10 mouse cellular contexts compared by ENCODE assay signal in genomic region chr11:116254627-116255026, GRCm38 (mm10). TPM values are rescaled to one million over a fixed set of nuclear protein-coding genes. Genes with fewer than 3 reads are reported as not detected.
DNase-seq lines count a peak whose midpoint lies in the region; ATAC-seq and TF ChIP-seq lines count a peak whose summit lies in the region.
"Had no signal": no experiment of that assay in that cellular context is flagged by ENCODE, and none has a peak within 500 bp of the region (broad histone marks: within the 10 kb centered on the region; RNA-seq: fewer than 3 reads in every experiment).

No protein-coding gene starts in this region.

- 0 out of 2 replicates have a peak overlapping the region, but pooled peaks have one; percentile 6 for H3K4me2 ChIP-seq in kidney, postnatal 0 days (ENCODE audit: low read length)
- H3K4me2 ChIP-seq: hindbrain, embryonic 15.5 days; limb, embryonic 12.5 days had no signal

- H3K4me1 ChIP-seq in kidney, postnatal 0 days (replicated peaks; ENCODE audit: insufficient read depth, low read length) = peaks cover 6% of the 10 kb centered on the region; the same call in 1 of the 2 replicates
- H3K4me1 ChIP-seq: hindbrain, embryonic 15.5 days; limb, embryonic 12.5 days had no signal

- H3K9ac ChIP-seq in kidney, postnatal 0 days (ENCODE audit: low read depth, low read length) = no peak overlapping the region
- H3K9ac ChIP-seq: hindbrain, embryonic 15.5 days; limb, embryonic 12.5 days had no signal

- H3K27me3 ChIP-seq in kidney, postnatal 0 days (ENCODE audit: insufficient read depth, low read length) = no peaks in the 10 kb centered on the region
- H3K27me3 ChIP-seq: hindbrain, embryonic 15.5 days; limb, embryonic 12.5 days had no signal

- WGBS in kidney, postnatal 0 days = 60% methylated on average over 9 of the region's 9 CpGs
- 17% methylated on average over 9 of the region's 9 CpGs for WGBS in macrophage (ENCODE audit: missing documents)

- no peak overlapping the region for H3K4me3 ChIP-seq in kidney, postnatal 0 days (replicated peaks; ENCODE audit: low read depth, low read length)
- H3K4me3 ChIP-seq in macrophage (ENCODE audit: inconsistent target) = no peak overlapping the region
- H3K4me3 ChIP-seq: hindbrain, embryonic 15.5 days; limb, embryonic 12.5 days had no signal

- H3K36me3 ChIP-seq in kidney, postnatal 0 days (ENCODE audit: insufficient read depth, low read length) = peaks cover 67% of the 10 kb centered on the region
- H3K36me3 ChIP-seq in macrophage (ENCODE audit: inconsistent target) = peaks cover 63% of the 10 kb centered on the region

- DNase-seq in CD4-positive helper T cell, adult 2 months (ENCODE audit: low read depth, low spot score) = peak; percentile 82
- DNase-seq in MN1 (ENCODE audit: low spot score) = peak; percentile 24
- DNase-seq in kidney, postnatal 0 days (ENCODE audit: low spot score) = peak; percentile 43
- DNase-seq in frontal cortex, postnatal 10 days (ENCODE audit: low spot score in 2 of 2) = no peak
- no peak for DNase-seq in gastrocnemius, postnatal 25 days
- no peak for DNase-seq in cerebellum, adult 8-10 months
- DNase-seq: cerebellum, adult 9-11 months had no signal

- H3K27ac ChIP-seq in kidney, postnatal 0 days = peak overlapping the region; percentile 78
- peak overlapping the region; percentile 52 for H3K27ac ChIP-seq in macrophage
- H3K27ac ChIP-seq: hindbrain, embryonic 15.5 days; limb, embryonic 12.5 days had no signal

- H3K9me3 ChIP-seq in kidney, postnatal 0 days (replicated peaks; ENCODE audit: low read length) = no peaks in the 10 kb centered on the region
- H3K9me3 ChIP-seq: hindbrain, embryonic 15.5 days; limb, embryonic 12.5 days had no signal

- no peak for TF ChIP-seq CTCF in kidney, postnatal 0 days (IDR thresholded peaks at IDR 0.05; ENCODE audit: low read depth)

- no peak for ATAC-seq in kidney, postnatal 0 days (replicated peaks; ENCODE audit: low FRiP score, low read depth)

- H3K79me2 ChIP-seq in macrophage (ENCODE audit: inconsistent target) = no peaks in the 10 kb centered on the region; the same call in 1 of the 2 replicates

RNA-seq across cellular contexts. Expression of gene Evpl, which starts 16.8 kb away (rescaled TPM):
- polyA plus RNA-seq in kidney, postnatal 0 days (2015; fragmentation: Nextera tagmentation; extraction: Ambion mirVana) = 3.9 and 4.1 TPM in 2 replicates
- total RNA-seq in macrophage (2018; cell fraction: chromatin; rRNA removed) = under 1 TPM in 8 of 26 experiments, not detected in 18; 0.12 to 0.41 (median 0.21) TPM
- total RNA-seq in macrophage (2018; cell fraction: cytosol; rRNA removed) = under 1 TPM in 3 of 26 experiments, not detected in 23; 0.03 to 0.04 (median 0.04) TPM
- under 1 TPM in 5 of 26 experiments, not detected in 21; 0.06 to 0.19 (median 0.10) TPM for total RNA-seq in macrophage (2018; cell fraction: nucleus; rRNA removed)
- not detected in 3 replicates for polyA plus RNA-seq in macrophage (2018)
- under 1 TPM; 0.05 to 0.13 TPM for total RNA-seq in gastrocnemius, postnatal 25 days (2021)

RNA-seq across cellular contexts. Expression of gene Srp68, which starts 19.4 kb away (rescaled TPM):
- 62.1 and 69.1 TPM in 2 replicates for polyA plus RNA-seq in kidney, postnatal 0 days (2015; fragmentation: Nextera tagmentation; extraction: Ambion mirVana)
- 10 to 100 TPM; 20.1 to 57.5 (median 33.2) TPM for total RNA-seq in macrophage (2018; cell fraction: chromatin; rRNA removed)
- total RNA-seq in macrophage (2018; cell fraction: cytosol; rRNA removed) = 10 to 100 TPM; 39.0 to 59.2 (median 47.4) TPM
- 10 to 100 TPM; 20.1 to 37.8 (median 27.5) TPM for total RNA-seq in macrophage (2018; cell fraction: nucleus; rRNA removed)
- polyA plus RNA-seq in macrophage (2018) = 50.2 to 71.9 TPM (median 56.6 TPM) in 3 replicates
- total RNA-seq in gastrocnemius, postnatal 25 days (2021) = 10 to 100 TPM; 65.8 to 75.9 TPM

RNA-seq across cellular contexts. Expression of gene Galr2, which starts 26.1 kb away (rescaled TPM):
- polyA plus RNA-seq in kidney, postnatal 0 days (2015; fragmentation: Nextera tagmentation; extraction: Ambion mirVana) = 0.13 and 0.18 TPM in 2 replicates
- not detected for total RNA-seq in macrophage (2018; cell fraction: chromatin; rRNA removed)
- not detected for total RNA-seq in macrophage (2018; cell fraction: cytosol; rRNA removed)
- total RNA-seq in macrophage (2018; cell fraction: nucleus; rRNA removed) = under 1 TPM in 1 of 26 experiments, not detected in 25; 0.30 TPM
- not detected in 3 replicates for polyA plus RNA-seq in macrophage (2018)
- total RNA-seq in gastrocnemius, postnatal 25 days (2021) = under 1 TPM in 1 of 2 experiments, not detected in 1; 0.31 TPM
- polyA plus RNA-seq: limb, embryonic 12.5 days had no signal

RNA-seq across cellular contexts. Expression of gene Exoc7, which starts 52.4 kb away (rescaled TPM):
- polyA plus RNA-seq in kidney, postnatal 0 days (2015; fragmentation: Nextera tagmentation; extraction: Ambion mirVana) = 56.5 and 59.1 TPM in 2 replicates
- 10 to 100 TPM; 12.6 to 70.2 (median 44.8) TPM for total RNA-seq in macrophage (2018; cell fraction: chromatin; rRNA removed)
- total RNA-seq in macrophage (2018; cell fraction: cytosol; rRNA removed) = 10 to 100 TPM; 20.7 to 33.3 (median 25.8) TPM
- 10 to 100 TPM; 12.9 to 50.3 (median 24.9) TPM for total RNA-seq in macrophage (2018; cell fraction: nucleus; rRNA removed)
- polyA plus RNA-seq in macrophage (2018) = 22.2 to 30.5 TPM (median 26.9 TPM) in 3 replicates
- total RNA-seq in gastrocnemius, postnatal 25 days (2021) = 10 to 100 TPM; 66.5 to 69.1 TPM

RNA-seq across cellular contexts. Expression of gene Acox1, which starts 55.8 kb away (rescaled TPM):
- 55.5 and 64.0 TPM in 2 replicates for polyA plus RNA-seq in kidney, postnatal 0 days (2015; fragmentation: Nextera tagmentation; extraction: Ambion mirVana)
- 100 to 1,000 TPM in 11 of 26 experiments, 10 to 100 TPM in 15; 32.6 to 173 (median 86.2) TPM for total RNA-seq in macrophage (2018; cell fraction: chromatin; rRNA removed)
- total RNA-seq in macrophage (2018; cell fraction: cytosol; rRNA removed) = 10 to 100 TPM; 31.0 to 72.0 (median 46.1) TPM
- 100 to 1,000 TPM in 2 of 26 experiments, 10 to 100 TPM in 24; 27.2 to 113 (median 54.2) TPM for total RNA-seq in macrophage (2018; cell fraction: nucleus; rRNA removed)
- 52.6 to 66.6 TPM (median 52.9 TPM) in 3 replicates for polyA plus RNA-seq in macrophage (2018)
- 10 to 100 TPM; 56.1 to 73.6 TPM for total RNA-seq in gastrocnemius, postnatal 25 days (2021)

Comparison
In these comparisons a context has a peak if more than half of its experiments do, and no peak if none do; other contexts are left out.
1. DNase-seq: peak in CD4-positive helper T cell, adult 2 months (single experiment), MN1 (single experiment) and kidney, postnatal 0 days (single experiment); none in frontal cortex, postnatal 10 days (0 of 2), gastrocnemius, postnatal 25 days (single experiment) and cerebellum, adult 8-10 months (single experiment).